Mouse (Mus musculus) liver, adult 2 months (tissue): ENCODE measurements at regions not wholly inside any gene's neighbourhood (a gene's known extent, or its start where the extent isn't known, plus 50 kb on each side); places are given as distances from the start of the nearest gene placed in this dataset.

Source experiments
- CTCF ChIP-seq: fragments of 200-500 bp; IDR thresholded peaks from 2 replicates; pipeline ENCODE4 v1.5.1; 2011; ENCODE audit warnings: low read depth, low read length, control low read depth
- POLR2A ChIP-seq: fragments of 200-500 bp; IDR thresholded peaks from 2 replicates; pipeline ENCODE4 v1.6.1; 2011; ENCODE audit warnings: low read length, control low read depth; ENCODE audit not compliant: insufficient read depth; ENCODE audit errors: extremely low read depth

- TF ChIP-seq CTCF = no peak
- no peak for TF ChIP-seq POLR2A
These were observed 124.9 kb upstream of the Opcml start for GRCm38 (mm10) chr9:27665659-27666058.
